Mouse (Mus musculus) hindbrain, embryonic 15.5 days (tissue): ENCODE measurements around the gene Ccdc180. TPM values are rescaled to one million over a fixed set of nuclear protein-coding genes. Genes with fewer than 3 reads are reported as not detected.

Source experiments
- ATAC-seq: fragments of 200-750 bp; cut with Nextera tagmentation; 2 replicates; pipeline ENCODE4 v1.8.0; 2017; ENCODE audit warnings: low read depth, moderate number of reproducible peaks, moderate TSS enrichment; ENCODE audit not compliant: low FRiP score
- H3K27ac ChIP-seq: fragments of 300-500 bp; sonication (generic); replicated peaks from 2 replicates; pipeline ENCODE4 v1.5.1; 2015; ENCODE audit warnings: mild to moderate bottlenecking, inconsistent platforms
- H3K27me3 ChIP-seq: fragments of 300-500 bp; sonication (generic); 2 replicates; pipeline ENCODE4 v1.6.1; 2015; ENCODE audit warnings: control low read depth, inconsistent platforms
- H3K36me3 ChIP-seq: fragments of 300-500 bp; sonication (generic); 2 replicates; pipeline ENCODE4 v1.6.1; 2015; ENCODE audit warnings: control low read depth, inconsistent platforms
- H3K4me1 ChIP-seq: fragments of 300-500 bp; sonication (generic); replicated peaks from 2 replicates; pipeline ENCODE4 v1.6.1; 2015; ENCODE audit warnings: control low read depth, inconsistent platforms
- H3K4me2 ChIP-seq: fragments of 300-500 bp; sonication (generic); 2 replicates; pipeline ENCODE4 v1.6.1; 2015; ENCODE audit warnings: moderate library complexity, mild to moderate bottlenecking, inconsistent platforms
- H3K4me3 ChIP-seq: fragments of 300-500 bp; sonication (generic); 2 replicates; pipeline ENCODE4 v1.5.1; 2015; ENCODE audit warnings: mild to moderate bottlenecking, inconsistent platforms
- H3K9ac ChIP-seq: fragments of 300-500 bp; sonication (generic); 2 replicates; pipeline ENCODE4 v1.6.1; 2015; ENCODE audit warnings: inconsistent platforms
- H3K9me3 ChIP-seq: fragments of 300-500 bp; sonication (generic); 2 replicates; pipeline ENCODE4 v1.6.1; 2016; ENCODE audit warnings: control low read depth, inconsistent platforms
- WGBS: fragments of 180-500 bp; shearing (Covaris S2); methylation state at CpG from one replicate; pipeline ENCODE4 v1.1.7; 2015; 5-methylcytosine and 5-hydroxymethylcytosine counted together
- polyA plus RNA-seq: library from polyadenylated mRNA; unstranded; fragments of >200 nt; fragmentation: Nextera tagmentation; extraction: Ambion mirVana; gene quantifications from 2 replicates; pipeline ENCODE4 v1.2.1, GENCODE M21; 2015

Gene Ccdc180
- polyA plus RNA-seq, 1 experiment from 2014 or later, result 0.49 TPM

DNA sequence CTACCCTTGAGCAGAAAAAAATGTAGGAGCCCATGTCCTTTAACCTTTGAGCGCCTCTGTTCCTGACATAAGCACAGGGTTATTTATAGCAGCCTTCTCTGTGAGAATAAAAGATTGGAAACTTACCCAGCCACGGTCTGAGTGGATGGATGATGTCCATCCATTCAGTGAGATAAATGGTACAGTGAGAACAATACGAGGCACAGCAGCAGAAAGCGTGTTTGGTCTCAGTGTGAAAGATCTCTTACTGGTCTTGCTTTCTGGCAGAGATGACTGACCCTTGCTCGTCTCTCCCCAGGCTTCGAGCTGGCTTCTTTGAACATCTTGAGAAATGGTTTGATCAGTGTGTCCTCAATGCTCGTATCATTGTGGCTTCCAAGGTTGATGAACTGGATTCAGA, 27.0 kb downstream of the Ccdc180 start:
- Histone ChIP-seq H3K4me2 (no peak overlapping the region), H3K4me1 (no peaks in the 10 kb centered on the region), H3K36me3 (no peaks in the 10 kb centered on the region), H3K27me3 (no peaks in the 10 kb centered on the region), H3K4me3 (no peak overlapping the region), H3K9ac (no peak overlapping the region), H3K27ac (no peak overlapping the region), H3K9me3 (no peaks in the 10 kb centered on the region)
- 46% methylated on average over 7 of the region's 7 CpGs for WGBS
- no peak for ATAC-seq

DNA sequence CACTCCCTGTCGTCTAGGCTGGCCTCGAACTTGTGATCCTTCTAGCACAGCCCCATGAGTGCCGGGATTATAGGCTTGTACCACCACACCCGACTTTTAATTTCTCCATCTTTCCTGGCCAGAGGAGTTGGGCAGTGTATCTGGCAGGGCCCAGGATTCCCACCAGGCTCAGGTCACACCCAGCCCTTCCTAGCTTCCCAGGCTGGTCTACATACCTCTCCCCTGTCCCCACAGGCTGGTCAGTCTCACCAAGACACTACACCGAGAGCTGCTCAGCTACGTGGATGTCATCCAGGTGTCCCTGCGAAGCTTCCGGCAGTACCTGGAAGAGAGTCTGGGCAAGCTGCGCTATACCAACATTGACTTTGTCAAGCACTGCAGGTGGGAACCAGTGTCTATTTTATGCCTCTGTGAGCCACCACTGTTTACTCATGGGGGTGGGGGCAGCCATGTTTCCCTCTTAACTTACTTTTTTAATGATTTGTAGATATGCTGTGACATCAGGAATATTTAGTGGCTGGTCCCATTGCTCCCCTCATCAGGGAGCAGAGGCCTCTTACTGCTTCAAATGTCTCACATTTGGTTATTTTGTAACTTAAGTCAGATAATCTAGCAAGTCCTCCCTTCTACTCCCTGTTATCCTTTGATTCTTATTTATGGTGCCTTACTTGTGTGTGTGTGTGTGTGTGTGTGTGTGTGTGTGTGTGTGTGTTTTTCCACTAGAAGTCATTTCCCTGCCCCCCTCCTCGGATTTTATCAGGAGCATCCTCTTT, 31.7 kb downstream of the Ccdc180 start:
- Histone ChIP-seq H3K4me1 (no peaks in the 10 kb centered on the region), H3K27ac (no peak overlapping the region), H3K36me3 (no peaks in the 10 kb centered on the region), H3K9ac (no peak overlapping the region), H3K27me3 (no peaks in the 10 kb centered on the region), H3K9me3 (no peaks in the 10 kb centered on the region), H3K4me2 (no peak overlapping the region), H3K4me3 (no peak overlapping the region)
- ATAC-seq, result no peak
- WGBS, result 89% methylated on average over 10 of the region's 10 CpGs

DNA sequence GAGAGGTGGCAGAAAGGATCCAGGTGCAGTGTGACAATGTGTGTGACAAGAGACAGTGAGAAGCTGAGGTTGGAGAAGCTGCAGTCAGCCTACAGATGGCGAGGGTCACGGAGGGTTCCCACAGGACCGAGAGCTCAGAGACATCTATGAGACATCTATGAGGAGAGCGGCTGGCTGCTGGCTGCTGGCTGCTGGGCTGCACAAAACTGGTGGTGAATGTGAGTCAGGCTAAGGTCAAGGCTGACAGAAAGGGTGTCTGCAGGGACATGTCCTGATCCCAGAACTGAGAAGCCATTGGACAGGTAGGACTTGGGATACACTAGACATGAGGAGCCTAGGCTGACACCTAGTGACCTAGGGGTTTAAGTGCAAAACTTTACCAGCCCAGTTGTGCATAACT, 33.9 kb downstream of the Ccdc180 start:
- no peaks in the 10 kb centered on the region for H3K9me3 ChIP-seq
- no peak overlapping the region for H3K4me3 ChIP-seq
- no peak overlapping the region for H3K9ac ChIP-seq
- no peaks in the 10 kb centered on the region for H3K36me3 ChIP-seq
- H3K4me1 ChIP-seq, result no peaks in the 10 kb centered on the region
- H3K4me2 ChIP-seq, result no peak overlapping the region
- H3K27ac ChIP-seq, result no peak overlapping the region
- WGBS, result 91% methylated on average over 4 of the region's 4 CpGs
- H3K27me3 ChIP-seq, result no peaks in the 10 kb centered on the region
- ATAC-seq, result no peak

DNA sequence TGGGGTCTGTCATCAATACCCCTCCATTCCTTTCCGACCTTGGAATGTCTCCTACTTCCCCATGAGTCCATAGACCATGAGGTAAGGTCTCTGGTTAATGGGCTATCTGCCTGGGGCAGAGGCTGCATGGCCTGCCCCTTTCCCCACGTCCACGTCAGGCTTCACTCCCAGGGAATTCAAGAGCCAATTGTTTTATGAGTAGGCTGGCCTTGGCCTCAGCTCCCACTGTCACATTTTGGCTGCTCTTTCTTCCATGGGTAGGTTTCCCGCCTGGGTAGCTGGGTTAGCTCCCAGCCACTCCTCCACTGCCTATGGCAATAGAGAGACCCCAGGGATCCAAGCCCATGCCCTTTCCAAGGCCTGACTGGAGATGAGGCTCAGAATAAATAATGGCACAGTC, 38.5 kb downstream of the Ccdc180 start:
- no peak for ATAC-seq
- H3K36me3 ChIP-seq, result no peaks in the 10 kb centered on the region
- H3K27me3 ChIP-seq, result no peaks in the 10 kb centered on the region
- H3K4me1 ChIP-seq, result no peaks in the 10 kb centered on the region
- H3K9ac ChIP-seq, result no peak overlapping the region
- no peak overlapping the region for H3K27ac ChIP-seq
- H3K4me2 ChIP-seq, result no peak overlapping the region
- 80% methylated on average over 4 of the region's 4 CpGs for WGBS
- H3K4me3 ChIP-seq, result no peak overlapping the region
- H3K9me3 ChIP-seq, result no peaks in the 10 kb centered on the region

DNA sequence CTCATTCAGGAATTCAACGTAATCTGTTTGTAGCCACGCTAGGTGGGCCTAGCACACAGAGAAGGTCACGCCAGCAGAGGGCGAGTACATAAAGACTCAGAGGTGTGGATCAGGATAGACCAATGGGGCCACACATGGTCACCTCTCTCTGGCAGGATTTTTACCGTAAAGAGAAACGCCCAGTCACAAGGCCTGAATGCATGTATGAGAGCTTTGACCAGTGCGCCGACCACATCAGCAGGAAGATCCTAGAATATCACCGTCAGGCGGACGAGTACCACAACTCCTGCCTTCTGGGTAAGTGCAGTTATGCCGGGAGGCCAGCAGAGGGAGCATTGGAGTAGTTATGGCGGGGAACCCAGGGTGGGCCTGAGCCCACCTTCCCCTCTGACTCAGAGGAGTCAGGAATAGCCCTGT, 51.5 kb downstream of the Ccdc180 start:
- H3K27ac ChIP-seq, result no peak overlapping the region
- H3K4me1 ChIP-seq, result no peaks in the 10 kb centered on the region
- H3K4me2 ChIP-seq, result no peak overlapping the region
- H3K4me3 ChIP-seq, result no peak overlapping the region
- no peaks in the 10 kb centered on the region for H3K36me3 ChIP-seq
- H3K9ac ChIP-seq, result no peak overlapping the region
- no peaks in the 10 kb centered on the region for H3K9me3 ChIP-seq
- 29% methylated on average over 13 of the region's 13 CpGs for WGBS
- no peak for ATAC-seq
- no peaks in the 10 kb centered on the region for H3K27me3 ChIP-seq

DNA sequence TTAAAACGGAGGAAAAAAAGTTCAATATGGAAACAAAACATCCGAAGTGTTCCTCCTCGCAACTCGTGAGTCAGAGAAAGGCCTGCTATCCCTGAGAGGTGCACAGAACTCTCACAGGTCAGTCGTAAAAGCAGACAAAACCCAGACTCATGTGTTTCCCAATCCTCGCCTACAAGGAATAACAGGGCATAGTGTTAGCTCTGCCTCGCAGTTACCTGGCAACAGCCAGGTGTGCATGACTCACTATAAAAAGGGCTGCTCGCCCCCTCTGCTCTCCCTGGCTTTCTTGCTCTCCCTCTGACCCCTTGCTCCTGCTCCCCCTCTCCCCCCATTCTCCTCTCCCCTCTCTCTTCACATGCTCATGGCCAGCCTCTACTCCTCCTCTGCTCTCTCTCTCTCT, 57.6 kb downstream of the Ccdc180 start:
- 80% methylated on average over 8 of the region's 8 CpGs for WGBS
- Histone ChIP-seq H3K36me3 (no peaks in the 10 kb centered on the region), H3K27ac (no peak overlapping the region), H3K9me3 (no peaks in the 10 kb centered on the region), H3K4me1 (no peaks in the 10 kb centered on the region), H3K9ac (no peak overlapping the region), H3K4me2 (no peak overlapping the region), H3K27me3 (no peaks in the 10 kb centered on the region), H3K4me3 (no peak overlapping the region)
- ATAC-seq, result no peak

DNA sequence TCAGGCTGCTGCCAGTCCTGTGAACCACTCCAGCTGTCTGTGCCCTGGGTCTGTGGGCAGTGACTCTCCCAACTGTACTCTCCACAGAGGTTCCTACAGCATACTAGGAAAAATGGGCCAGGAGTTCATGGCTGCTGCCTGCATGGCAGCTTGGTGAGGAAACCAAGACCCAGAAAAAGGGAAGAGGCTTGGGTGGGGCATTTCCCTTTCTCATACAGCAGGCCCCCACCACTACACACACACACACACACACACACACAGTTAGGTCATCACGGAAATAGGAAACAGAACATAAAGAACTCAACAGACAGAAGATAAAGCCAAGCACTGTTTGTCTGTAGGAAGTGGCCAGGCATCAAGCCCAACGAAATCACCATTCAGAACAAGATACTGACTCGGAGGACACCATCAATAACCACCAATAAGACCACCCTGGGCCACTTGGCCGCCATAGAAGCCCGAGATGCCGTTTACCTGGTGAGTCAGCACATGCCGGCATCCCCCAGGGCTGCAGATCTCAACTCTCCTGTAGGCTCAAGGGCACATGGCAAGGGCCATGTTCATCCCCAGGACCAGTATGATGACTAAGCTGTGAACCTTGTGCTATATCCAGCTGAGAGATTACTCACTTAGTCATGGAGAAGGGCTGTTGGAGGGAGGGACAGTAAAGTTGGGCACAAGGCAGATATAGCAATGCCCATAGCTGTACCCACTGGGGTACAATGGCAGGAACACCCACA, 59.2 kb downstream of the Ccdc180 start:
- Histone ChIP-seq H3K9me3 (no peaks in the 10 kb centered on the region), H3K9ac (no peak overlapping the region), H3K4me3 (no peak overlapping the region), H3K27me3 (no peaks in the 10 kb centered on the region), H3K4me2 (no peak overlapping the region), H3K4me1 (no peaks in the 10 kb centered on the region), H3K36me3 (no peaks in the 10 kb centered on the region), H3K27ac (no peak overlapping the region)
- WGBS, result 89% methylated on average over 7 of the region's 7 CpGs
- ATAC-seq, result no peak

DNA sequence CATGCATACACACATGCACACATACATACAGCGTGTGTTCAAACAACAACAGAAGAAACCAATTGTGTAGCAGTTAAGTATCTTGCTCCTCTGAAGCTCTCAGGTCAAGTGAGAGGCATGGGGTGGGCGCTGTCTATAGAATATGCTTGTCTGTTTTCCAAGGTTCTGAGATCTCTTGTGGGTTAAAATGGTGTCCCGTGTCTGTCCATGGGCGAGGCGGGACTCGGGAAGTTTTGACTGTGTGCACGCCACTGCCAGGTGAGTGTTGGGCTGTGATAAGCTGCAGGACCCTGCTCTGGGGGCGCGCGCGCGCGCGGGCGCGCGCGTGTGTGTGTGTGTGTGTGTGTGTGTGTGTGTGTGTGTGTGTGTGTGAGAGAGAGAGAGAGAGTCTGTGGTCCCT, 61.7 kb downstream of the Ccdc180 start:
- H3K27ac ChIP-seq, result no peak overlapping the region
- no peak overlapping the region for H3K4me3 ChIP-seq
- H3K36me3 ChIP-seq, result no peaks in the 10 kb centered on the region
- no peaks in the 10 kb centered on the region for H3K27me3 ChIP-seq
- H3K9ac ChIP-seq, result no peak overlapping the region
- WGBS, result 95% methylated on average over 18 of the region's 18 CpGs
- ATAC-seq, result no peak
- H3K4me2 ChIP-seq, result no peak overlapping the region
- no peaks in the 10 kb centered on the region for H3K4me1 ChIP-seq
- H3K9me3 ChIP-seq, result no peaks in the 10 kb centered on the region

DNA sequence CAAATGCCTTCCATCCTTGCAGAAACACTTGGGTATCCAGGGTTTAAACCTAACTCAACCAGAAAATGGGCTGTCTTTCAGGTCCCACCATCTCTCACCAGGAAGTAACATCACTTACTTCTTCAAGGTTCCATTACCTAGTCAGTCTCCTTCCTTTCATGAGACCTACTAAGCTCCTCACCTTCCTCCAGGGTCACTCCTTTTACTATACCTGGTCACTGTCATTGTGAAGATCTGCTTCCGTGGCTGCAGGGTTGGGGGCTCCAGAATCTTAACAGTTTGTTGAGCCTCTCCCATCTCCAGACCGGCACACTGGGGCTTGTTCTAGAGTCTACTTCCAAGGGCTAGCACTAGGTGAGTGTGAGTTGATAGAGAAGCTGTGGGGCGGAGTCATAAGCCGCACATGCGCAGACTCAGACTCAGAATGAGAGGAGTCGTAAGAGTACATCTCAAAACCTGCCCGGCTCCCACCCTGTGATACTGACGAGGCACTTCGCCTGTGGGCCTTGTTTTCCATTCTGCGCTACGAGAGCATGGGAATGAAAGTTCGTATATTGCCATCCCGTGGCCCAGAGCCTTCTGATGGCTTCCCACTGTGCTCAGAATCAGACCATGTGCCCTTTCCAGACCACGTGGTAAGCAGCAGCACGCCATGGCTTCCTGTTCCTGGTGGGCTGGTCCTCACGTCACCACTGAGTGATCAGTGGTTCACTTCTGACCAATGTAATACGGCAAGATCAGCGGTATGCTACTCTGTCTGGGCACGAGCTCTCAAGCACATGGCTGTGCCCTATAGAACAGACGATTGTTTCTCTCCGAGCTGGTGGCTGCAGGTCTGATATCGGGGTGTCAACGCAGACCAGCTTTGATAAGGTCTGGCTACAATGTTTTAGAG, 63.2 kb downstream of the Ccdc180 start:
- no peak overlapping the region for H3K4me2 ChIP-seq
- no peak overlapping the region for H3K4me3 ChIP-seq
- no peak overlapping the region for H3K27ac ChIP-seq
- ATAC-seq, result no peak
- no peaks in the 10 kb centered on the region for H3K9me3 ChIP-seq
- no peaks in the 10 kb centered on the region for H3K27me3 ChIP-seq
- H3K4me1 ChIP-seq, result no peaks in the 10 kb centered on the region
- 92% methylated on average over 23 of the region's 23 CpGs for WGBS
- no peak overlapping the region for H3K9ac ChIP-seq
- H3K36me3 ChIP-seq, result no peaks in the 10 kb centered on the region

DNA sequence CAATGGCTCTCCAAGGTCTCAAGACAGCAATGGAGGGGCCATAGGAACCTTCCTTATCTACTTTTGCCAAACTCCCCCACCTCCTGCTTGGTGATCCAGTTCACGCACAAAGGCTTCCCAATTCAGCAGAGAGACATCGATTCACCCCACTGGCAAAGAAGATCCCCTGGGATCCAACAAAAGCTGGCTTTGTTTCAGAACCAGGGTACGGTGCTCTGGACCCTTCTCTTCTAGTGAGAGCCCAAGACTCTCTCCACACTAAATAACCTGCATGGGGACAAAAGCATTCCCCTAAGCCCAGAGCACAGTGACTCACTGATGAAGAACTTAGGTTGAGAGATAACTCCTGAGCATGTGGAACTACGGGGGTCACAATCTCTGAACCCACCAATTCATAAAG, 65.1 kb downstream of the Ccdc180 start:
- Histone ChIP-seq H3K9ac (no peak overlapping the region), H3K4me2 (no peak overlapping the region), H3K4me3 (no peak overlapping the region), H3K36me3 (no peaks in the 10 kb centered on the region), H3K9me3 (no peaks in the 10 kb centered on the region), H3K27me3 (no peaks in the 10 kb centered on the region), H3K27ac (no peak overlapping the region), H3K4me1 (no peaks in the 10 kb centered on the region)
- no peak for ATAC-seq
- WGBS, result 82% methylated on average over 4 of the region's 4 CpGs

DNA sequence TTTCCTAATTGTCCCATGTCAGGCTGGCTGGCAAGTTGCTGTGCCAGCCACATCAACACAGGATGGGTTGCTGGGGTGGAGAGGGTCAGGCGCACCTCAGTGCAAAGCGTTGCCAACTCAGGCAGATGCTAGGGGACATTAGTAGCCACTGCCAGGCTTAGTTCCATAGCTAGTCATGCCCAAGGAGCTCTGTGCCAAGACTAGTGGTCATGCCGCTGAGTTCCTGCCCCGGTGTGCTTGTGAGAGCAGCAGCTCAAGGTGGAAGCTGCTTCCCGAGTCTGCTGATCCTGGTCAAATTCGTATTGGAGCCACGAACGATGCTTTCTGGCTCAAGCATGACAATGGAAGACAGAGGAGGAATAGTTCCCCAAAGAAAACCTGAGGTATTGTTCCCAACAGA, 66.0 kb downstream of the Ccdc180 start:
- ATAC-seq, result no peak
- H3K4me3 ChIP-seq, result no peak overlapping the region
- H3K27me3 ChIP-seq, result no peaks in the 10 kb centered on the region
- 95% methylated on average over 8 of the region's 8 CpGs for WGBS
- no peaks in the 10 kb centered on the region for H3K9me3 ChIP-seq
- no peaks in the 10 kb centered on the region for H3K36me3 ChIP-seq
- no peak overlapping the region for H3K4me2 ChIP-seq
- H3K9ac ChIP-seq, result no peak overlapping the region
- H3K4me1 ChIP-seq, result no peaks in the 10 kb centered on the region
- H3K27ac ChIP-seq, result no peak overlapping the region

DNA sequence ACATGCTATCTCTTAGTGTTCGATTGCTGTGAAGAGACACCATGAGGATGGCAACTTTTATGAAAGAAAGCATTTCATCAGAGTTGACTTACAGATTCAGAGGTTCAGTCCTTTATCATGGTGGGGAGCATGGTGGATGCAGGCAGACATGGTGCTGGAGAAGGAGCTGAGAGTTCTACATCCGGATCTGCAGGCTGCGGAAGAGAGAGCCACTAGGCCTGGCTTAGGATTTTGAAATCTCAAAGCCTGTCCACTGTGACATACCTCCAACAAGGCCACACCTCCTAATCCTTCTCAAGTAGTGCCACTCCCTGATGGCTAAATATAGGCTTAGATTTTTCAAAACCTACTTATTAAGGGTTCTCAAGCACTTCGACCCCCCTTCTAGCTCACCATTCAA, 66.6 kb downstream of the Ccdc180 start:
- no peaks in the 10 kb centered on the region for H3K36me3 ChIP-seq
- H3K27ac ChIP-seq, result no peak overlapping the region
- ATAC-seq, result no peak
- no peaks in the 10 kb centered on the region for H3K4me1 ChIP-seq
- H3K9me3 ChIP-seq, result no peaks in the 10 kb centered on the region
- H3K4me2 ChIP-seq, result no peak overlapping the region
- no peak overlapping the region for H3K4me3 ChIP-seq
- no peaks in the 10 kb centered on the region for H3K27me3 ChIP-seq
- H3K9ac ChIP-seq, result no peak overlapping the region
- WGBS, result 96% methylated on average over 4 of the region's 4 CpGs
